Mouse (Mus musculus) heart, adult 18-20 months (tissue): ENCODE results near the gene Atl2. TPM values are rescaled to one million over a fixed set of nuclear protein-coding genes. Genes with fewer than 3 reads are reported as not detected.
A peak's percentile ranks its signal among the peaks of the same experiment; 100 is the strongest.

Experiments used
- DNase-seq, 2 experiments: peaks; one replicate each; pipeline ENCODE4 v3.0.0; 2021 to 2022; ENCODE audit warnings: mixed read lengths in 1 of 2
- long read RNA-seq, 2 experiments: library from polyadenylated mRNA; stranded (forward); transcript quantifications; one replicate each; pipeline ENCODE4 v2.0.0; 2021
- total RNA-seq, 2 experiments: library from RNA; stranded (reverse); gene quantifications; 2 replicates each; pipeline ENCODE4 v1.2.3; 2021

Atl2 gene
- total RNA-seq = 10 to 100 TPM; 33.2 to 36.7 TPM
- long read RNA-seq, experiment 1, transcript Atl2-201 (13 exons, 3,618 nt) = major isoform, 43 of 51 reads
- long read RNA-seq, experiment 1, partial matches to known transcripts = 3 of 51 reads
- long read RNA-seq, experiment 1, other reads (novel, unspliced or antisense) = 5 of 51 reads
- long read RNA-seq, experiment 2, transcript Atl2-201 (13 exons, 3,618 nt) = major isoform, 16 of 20 reads
- long read RNA-seq, experiment 2, partial matches to known transcripts = 3 of 20 reads
- long read RNA-seq, experiment 2, other reads (novel, unspliced or antisense) = 0 of 20 reads

- DNase-seq = peak; percentile 95 to 97
These were observed at the start of gene Atl2 for GRCm38 (mm10) chr17:79895911-79896423. TSS of gene Atl2 (minus strand) at chr17:79896123.

- DNase-seq = no peak
These were observed 48.9 kb upstream of the Atl2 start for GRCm38 (mm10) chr17:79944851-79945250.

- DNase-seq = no peak
These were observed 46.5 kb upstream of the Atl2 start for GRCm38 (mm10) chr17:79942418-79942817.

- no peak for DNase-seq
These were observed 43.2 kb upstream of the Atl2 start for GRCm38 (mm10) chr17:79939133-79939532.

- DNase-seq = no peak
These were observed 42.1 kb upstream of the Atl2 start for GRCm38 (mm10) chr17:79937921-79938601.

- DNase-seq = no peak
These were observed 38.4 kb upstream of the Atl2 start for GRCm38 (mm10) chr17:79934370-79934769.

GRCm38 (mm10) chr17:79932676-79933278, 36.9 kb upstream of the Atl2 start:
- no peak for DNase-seq

- DNase-seq = no peak
These were observed 31.2 kb upstream of the Atl2 start for GRCm38 (mm10) chr17:79927110-79927509.

GRCm38 (mm10) chr17:79926486-79926885, 30.6 kb upstream of the Atl2 start:
- no peak for DNase-seq

- no peak for DNase-seq
These were observed 30.0 kb upstream of the Atl2 start for GRCm38 (mm10) chr17:79925865-79926421.

GRCm38 (mm10) chr17:79920355-79920754, 24.4 kb upstream of the Atl2 start:
- peak in 1 of 2 experiments; percentile 10 for DNase-seq

- DNase-seq = peak; percentile 48 to 71
These were observed 23.8 kb upstream of the Atl2 start for GRCm38 (mm10) chr17:79919566-79920350.

- DNase-seq = peak in 1 of 2 experiments; percentile 12
These were observed 22.6 kb upstream of the Atl2 start for GRCm38 (mm10) chr17:79918484-79919004.

GRCm38 (mm10) chr17:79916996-79917395, 21.1 kb upstream of the Atl2 start:
- DNase-seq = no peak

GRCm38 (mm10) chr17:79912174-79912573, 16.3 kb upstream of the Atl2 start:
- DNase-seq = no peak

- no peak for DNase-seq
These were observed 15.8 kb upstream of the Atl2 start for GRCm38 (mm10) chr17:79911718-79912117.

GRCm38 (mm10) chr17:79909571-79909970, 13.6 kb upstream of the Atl2 start:
- no peak for DNase-seq

GRCm38 (mm10) chr17:79907698-79908097, 11.8 kb upstream of the Atl2 start:
- DNase-seq = no peak

GRCm38 (mm10) chr17:79906791-79907494, 11.0 kb upstream of the Atl2 start:
- no peak for DNase-seq

GRCm38 (mm10) chr17:79904593-79904992, 8.7 kb upstream of the Atl2 start:
- no peak for DNase-seq

GRCm38 (mm10) chr17:79901207-79901606, 5.3 kb upstream of the Atl2 start:
- DNase-seq = no peak
